Mouse (Mus musculus) kidney, adult 2 months (tissue): Measurements from ENCODE around the gene Ube2n.

Experiments used
- CTCF ChIP-seq: fragments of 200-500 bp; conservative IDR thresholded peaks from 2 replicates; pipeline ENCODE4 v1.5.1; 2011; ENCODE audit warnings: low read depth, mild to moderate bottlenecking, control low read depth, low read length, moderate library complexity, mixed read lengths; ENCODE audit not compliant: insufficient read depth, insufficient read length
- POLR2A ChIP-seq: fragments of 200-500 bp; IDR thresholded peaks from one replicate; pipeline ENCODE4 v1.6.1; 2011; ENCODE audit warnings: low read depth, low read length, control low read depth

GRCm38 (mm10) chr10:95513768-95514556 is 983 bp upstream of the Ube2n start:
- TF ChIP-seq CTCF (no peak), POLR2A (no peak)
